Mouse (Mus musculus): Measurements from ENCODE around the gene Kcnip1. TPM values are rescaled to one million over a fixed set of nuclear protein-coding genes. Genes with fewer than 3 reads are reported as not detected.

Kcnip1 gene
- polyA plus RNA-seq, 1 experiment from 2014 or later: 0.35 TPM

GRCm38 (mm10) chr11:33701236-33701957, 291.6 kb downstream of the Kcnip1 start:
- H3K9ac ChIP-seq: no peak overlapping the region
- no peaks in the 10 kb centered on the region for H3K4me1 ChIP-seq (replicated peaks)
- H3K4me2 ChIP-seq: no peak overlapping the region
- H3K27me3 ChIP-seq: no peaks in the 10 kb centered on the region
- DNase-seq (no peak), ATAC-seq (ENCODE audit: low read depth) (no peak)
- no peaks in the 10 kb centered on the region for H3K9me3 ChIP-seq (replicated peaks)
- 29% methylated on average over 1 of the region's 1 CpGs for WGBS (ENCODE audit: insufficient replicate concordance)
- no peak overlapping the region for H3K27ac ChIP-seq
- H3K4me3 ChIP-seq (replicated peaks): no peak overlapping the region
- no peaks in the 10 kb centered on the region for H3K36me3 ChIP-seq

DNA sequence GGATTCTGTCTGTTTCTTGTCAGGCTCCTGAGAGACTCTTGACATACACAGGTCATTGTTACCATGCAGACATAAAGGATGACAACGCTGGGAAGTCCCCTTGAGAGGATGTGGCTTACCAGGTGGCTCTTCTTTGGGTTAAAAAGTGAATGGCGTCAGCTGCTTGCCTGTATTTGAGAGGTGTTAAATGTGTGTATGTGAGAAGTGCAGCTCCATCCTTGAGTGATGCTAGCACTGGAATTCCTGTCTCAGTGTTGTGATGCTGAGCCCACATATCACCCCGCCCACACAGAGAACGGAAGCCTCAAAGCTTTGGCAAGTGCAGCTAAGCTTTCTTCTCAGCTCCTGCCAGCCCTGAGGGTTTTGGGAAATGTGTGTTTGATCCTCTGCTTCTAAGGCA, 292.2 kb downstream of the Kcnip1 start:
- no peak overlapping the region for H3K27ac ChIP-seq
- no peak overlapping the region for H3K4me3 ChIP-seq (replicated peaks)
- DNase-seq (no peak), ATAC-seq (ENCODE audit: low read depth) (no peak)
- no peak overlapping the region for H3K9ac ChIP-seq
- 42% methylated on average over 4 of the region's 4 CpGs for WGBS (ENCODE audit: insufficient replicate concordance)
- no peaks in the 10 kb centered on the region for H3K4me1 ChIP-seq (replicated peaks)
- no peaks in the 10 kb centered on the region for H3K9me3 ChIP-seq (replicated peaks)
- H3K27me3 ChIP-seq: no peaks in the 10 kb centered on the region
- H3K36me3 ChIP-seq: no peaks in the 10 kb centered on the region
- H3K4me2 ChIP-seq: no peak overlapping the region

DNA sequence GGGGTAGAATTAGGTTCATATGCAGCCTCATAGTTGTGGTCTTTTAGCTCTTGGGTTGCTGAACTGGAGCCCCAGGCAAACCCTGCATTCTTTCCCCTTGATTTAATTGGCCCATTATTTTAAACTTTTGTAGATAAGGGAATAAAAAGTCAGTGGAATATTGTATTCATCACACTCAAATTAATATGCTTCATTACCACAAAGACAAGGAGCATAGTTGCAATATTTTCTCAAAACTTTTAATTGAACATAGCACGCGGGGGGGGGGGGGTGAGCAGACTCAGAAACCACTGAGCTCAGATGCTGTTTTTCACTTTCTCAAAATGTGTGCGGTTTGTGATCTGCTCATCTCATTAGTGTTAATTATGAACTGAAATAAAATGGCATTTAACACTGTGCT, 302.8 kb downstream of the Kcnip1 start:
- no peak for ATAC-seq (ENCODE audit: low read depth)
- H3K4me1 ChIP-seq (replicated peaks): no peaks in the 10 kb centered on the region
- WGBS (ENCODE audit: insufficient replicate concordance): 70% methylated on average over 3 of the region's 3 CpGs

DNA sequence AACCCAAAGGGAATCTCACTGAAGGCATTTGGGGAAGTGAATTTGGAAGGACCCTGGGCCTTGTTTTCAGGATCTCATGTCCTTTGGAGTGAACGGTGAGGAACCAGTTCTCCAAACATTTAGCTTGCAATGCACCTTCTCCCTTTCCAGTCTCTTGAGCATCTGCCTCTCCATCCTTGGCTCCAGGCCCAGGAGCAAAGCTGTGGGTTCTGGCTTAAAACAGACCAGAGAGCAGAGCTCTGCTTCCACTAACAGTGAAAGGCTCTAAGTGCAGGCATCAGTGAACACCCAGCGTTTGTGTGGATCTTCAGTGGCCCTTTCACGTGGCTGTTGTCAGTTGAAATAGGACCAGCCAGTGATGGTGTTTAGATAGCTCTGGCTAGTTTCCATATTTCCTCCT, 307.0 kb downstream of the Kcnip1 start:
- H3K4me1 ChIP-seq (replicated peaks): no peaks in the 10 kb centered on the region
- no peaks in the 10 kb centered on the region for H3K27me3 ChIP-seq
- H3K27ac ChIP-seq: no peak overlapping the region
- ATAC-seq (ENCODE audit: low read depth) (no peak), DNase-seq (no peak)
- 55% methylated on average over 3 of the region's 3 CpGs for WGBS (ENCODE audit: insufficient replicate concordance)
- no peaks in the 10 kb centered on the region for H3K36me3 ChIP-seq
- H3K9ac ChIP-seq: no peak overlapping the region
- no peaks in the 10 kb centered on the region for H3K9me3 ChIP-seq (replicated peaks)
- H3K4me2 ChIP-seq: no peak overlapping the region
- H3K4me3 ChIP-seq (replicated peaks): no peak overlapping the region

More for the DNA sequence above, 302.8 kb downstream of the Kcnip1 start:
- Histone ChIP-seq H3K4me3 (replicated peaks) (no peak overlapping the region), H3K9me3 (replicated peaks) (no peaks in the 10 kb centered on the region), H3K36me3 (no peaks in the 10 kb centered on the region), H3K27me3 (no peaks in the 10 kb centered on the region), H3K27ac (no peak overlapping the region), H3K4me2 (no peak overlapping the region), H3K9ac (no peak overlapping the region)
- no peak for DNase-seq

DNA sequence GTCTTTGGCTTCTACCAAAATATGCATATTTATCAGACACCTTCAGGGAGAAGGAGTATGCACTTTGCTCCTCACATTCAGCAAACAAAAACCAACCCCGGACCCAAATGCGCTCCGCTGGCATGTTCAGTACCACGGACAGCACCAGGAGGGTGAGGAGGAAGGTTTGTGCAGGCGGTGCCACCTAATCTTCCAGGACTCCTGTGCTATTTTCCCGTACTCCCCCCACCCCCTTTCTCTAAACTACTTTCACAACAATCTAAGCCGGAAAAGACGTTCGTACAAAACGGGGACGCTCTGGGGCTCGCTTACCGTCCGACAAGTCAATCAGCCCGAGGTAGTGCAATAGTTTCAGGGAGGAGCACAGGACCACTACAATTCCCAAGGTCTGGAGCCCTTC, 312.8 kb downstream of the Kcnip1 start:
- no peak overlapping the region for H3K4me3 ChIP-seq (replicated peaks)
- no peak overlapping the region for H3K9ac ChIP-seq
- WGBS (ENCODE audit: insufficient replicate concordance): 3% methylated on average over 15 of the region's 15 CpGs
- no peaks in the 10 kb centered on the region for H3K4me1 ChIP-seq (replicated peaks)
- H3K27me3 ChIP-seq: 0 out of 2 replicates have a peak, but pooled peaks cover 5% of the 10 kb centered on the region
- no peak for ATAC-seq (ENCODE audit: low read depth)
- H3K36me3 ChIP-seq: no peaks in the 10 kb centered on the region
- peak; percentile 3 for DNase-seq
- no peak overlapping the region for H3K4me2 ChIP-seq
- no peak overlapping the region for H3K27ac ChIP-seq
- H3K9me3 ChIP-seq (replicated peaks): no peaks in the 10 kb centered on the region

DNA sequence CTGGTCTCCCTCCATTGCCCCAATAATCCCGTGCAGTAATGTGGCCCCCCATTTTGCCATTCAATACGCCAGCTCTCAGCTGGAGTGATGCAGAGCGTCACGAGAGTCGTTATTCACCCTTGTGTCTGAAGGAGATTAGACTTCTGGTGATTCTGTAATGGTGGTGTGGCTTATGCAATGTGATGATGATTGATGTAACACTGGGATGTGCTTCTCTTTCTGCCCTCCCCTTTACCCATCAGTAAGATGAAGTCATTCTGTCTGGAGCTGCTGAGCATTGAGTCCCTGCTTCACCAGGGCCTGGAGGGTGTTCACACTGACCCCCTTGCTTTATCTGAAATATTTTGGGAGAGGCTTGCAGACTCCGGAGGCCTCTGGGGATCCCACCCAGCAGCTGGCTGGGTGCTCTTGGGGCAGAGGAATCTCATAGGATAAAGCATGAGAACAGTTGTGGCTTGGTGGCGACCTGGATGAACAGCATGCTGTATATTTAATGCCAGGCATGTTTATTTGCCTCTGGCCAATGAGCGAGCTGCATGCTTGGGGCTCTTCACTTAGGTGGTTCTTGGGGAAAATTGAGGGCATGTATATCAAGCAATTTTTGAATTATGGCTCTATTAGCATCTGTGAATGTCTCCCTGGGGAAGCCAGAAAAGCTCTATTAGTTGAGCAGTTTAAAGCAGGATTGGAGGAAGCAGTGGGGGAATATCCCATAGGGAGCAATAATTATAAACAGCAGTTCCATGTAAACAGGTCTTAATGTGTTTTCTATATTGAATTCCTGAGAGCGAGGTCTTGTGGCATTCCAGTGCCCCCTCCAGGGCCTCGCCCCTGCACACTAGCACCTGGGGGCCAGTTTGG, 322.6 kb downstream of the Kcnip1 start:
- H3K4me1 ChIP-seq (replicated peaks): no peaks in the 10 kb centered on the region
- no peak for ATAC-seq (ENCODE audit: low read depth)
- H3K9me3 ChIP-seq (replicated peaks): no peaks in the 10 kb centered on the region
- H3K4me2 ChIP-seq: no peak overlapping the region
- DNase-seq: no peak
- no peaks in the 10 kb centered on the region for H3K27me3 ChIP-seq
- H3K27ac ChIP-seq: no peak overlapping the region
- H3K9ac ChIP-seq: no peak overlapping the region
- WGBS (ENCODE audit: insufficient replicate concordance): 58% methylated on average over 10 of the region's 10 CpGs
- H3K4me3 ChIP-seq (replicated peaks): no peak overlapping the region
- no peaks in the 10 kb centered on the region for H3K36me3 ChIP-seq

DNA sequence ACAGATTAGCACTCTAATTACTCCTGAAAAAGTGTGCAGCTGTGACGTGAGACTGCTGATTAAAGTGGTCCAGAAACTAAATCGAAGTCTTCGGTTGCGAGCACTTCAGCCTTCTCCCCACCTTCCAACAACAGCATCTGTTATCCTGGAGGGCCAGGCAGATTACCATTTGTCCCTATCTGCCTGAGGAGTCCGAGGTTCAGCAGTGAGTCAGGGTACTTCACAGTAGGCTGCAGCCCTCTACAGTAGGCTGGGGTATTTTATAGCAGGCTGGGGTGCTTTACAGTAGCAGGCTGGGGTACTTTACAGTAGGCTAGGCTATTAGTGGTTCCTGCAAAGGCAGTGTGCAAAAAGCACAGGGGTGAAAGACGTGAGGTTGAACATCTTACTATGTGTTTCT, 324.6 kb downstream of the Kcnip1 start:
- no peak for ATAC-seq (ENCODE audit: low read depth)
- DNase-seq: no peak
- no peak overlapping the region for H3K4me3 ChIP-seq (replicated peaks)
- H3K9ac ChIP-seq: no peak overlapping the region
- WGBS (ENCODE audit: insufficient replicate concordance): 59% methylated on average over 6 of the region's 6 CpGs
- no peaks in the 10 kb centered on the region for H3K4me1 ChIP-seq (replicated peaks)
- no peaks in the 10 kb centered on the region for H3K9me3 ChIP-seq (replicated peaks)
- no peaks in the 10 kb centered on the region for H3K27me3 ChIP-seq
- no peaks in the 10 kb centered on the region for H3K36me3 ChIP-seq
- H3K27ac ChIP-seq: no peak overlapping the region
- H3K4me2 ChIP-seq: no peak overlapping the region

DNA sequence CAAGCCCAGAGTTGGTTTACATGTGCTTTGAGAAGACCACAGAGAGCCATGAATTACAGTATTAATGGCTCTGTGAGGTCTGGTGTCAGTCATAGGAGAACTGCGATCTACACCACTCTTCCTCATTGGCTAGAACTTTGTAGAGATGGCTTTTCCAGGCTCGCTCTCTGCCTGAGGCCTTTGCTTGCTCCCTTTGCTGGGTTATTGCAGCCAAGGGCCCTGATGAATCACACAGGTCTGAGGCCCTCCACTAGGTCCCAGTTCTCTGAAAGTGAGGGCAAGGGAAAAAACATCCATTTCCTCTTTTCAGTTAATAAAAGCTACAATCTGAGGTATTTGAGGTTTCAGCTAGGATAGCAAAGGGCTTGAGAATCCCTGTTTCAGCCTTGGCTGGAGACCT, 329.4 kb downstream of the Kcnip1 start:
- no peaks in the 10 kb centered on the region for H3K9me3 ChIP-seq (replicated peaks)
- H3K9ac ChIP-seq: no peak overlapping the region
- no peak for DNase-seq
- no peaks in the 10 kb centered on the region for H3K27me3 ChIP-seq
- 75% methylated on average over 2 of the region's 2 CpGs for WGBS (ENCODE audit: insufficient replicate concordance)
- no peaks in the 10 kb centered on the region for H3K36me3 ChIP-seq
- no peak overlapping the region for H3K4me3 ChIP-seq (replicated peaks)
- no peak overlapping the region for H3K4me2 ChIP-seq
- no peak for ATAC-seq (ENCODE audit: low read depth)
- no peaks in the 10 kb centered on the region for H3K4me1 ChIP-seq (replicated peaks)
- no peak overlapping the region for H3K27ac ChIP-seq

- H3K9ac ChIP-seq: no peak overlapping the region
- no peaks in the 10 kb centered on the region for H3K9me3 ChIP-seq (replicated peaks)
- H3K4me2 ChIP-seq: no peak overlapping the region
- no peak overlapping the region for H3K27ac ChIP-seq
- no peak overlapping the region for H3K4me3 ChIP-seq (replicated peaks)
- 47% methylated on average over 13 of the region's 13 CpGs for WGBS (ENCODE audit: insufficient replicate concordance)
- ATAC-seq (ENCODE audit: low read depth) (no peak), DNase-seq (no peak)
- no peaks in the 10 kb centered on the region for H3K27me3 ChIP-seq
- no peaks in the 10 kb centered on the region for H3K36me3 ChIP-seq
- no peaks in the 10 kb centered on the region for H3K4me1 ChIP-seq (replicated peaks)
These were observed 332.7 kb downstream of the Kcnip1 start for GRCm38 (mm10) chr11:33660016-33660913.

- H3K9me3 ChIP-seq (replicated peaks): no peaks in the 10 kb centered on the region
- H3K4me1 ChIP-seq (replicated peaks): no peaks in the 10 kb centered on the region
- no peak overlapping the region for H3K27ac ChIP-seq
- H3K9ac ChIP-seq: no peak overlapping the region
- no peaks in the 10 kb centered on the region for H3K27me3 ChIP-seq
- H3K4me3 ChIP-seq (replicated peaks): no peak overlapping the region
- no peaks in the 10 kb centered on the region for H3K36me3 ChIP-seq
- DNase-seq (no peak), ATAC-seq (ENCODE audit: low read depth) (no peak)
- 70% methylated on average over 7 of the region's 7 CpGs for WGBS (ENCODE audit: insufficient replicate concordance)
- no peak overlapping the region for H3K4me2 ChIP-seq
These were observed 336.9 kb downstream of the Kcnip1 start for GRCm38 (mm10) chr11:33655861-33656593.

Data from liver, embryonic 13.5 days (tissue).